Mouse (Mus musculus) stomach, embryonic 15.5 days (tissue): ENCODE measurements around the gene Tln2. TPM values are rescaled to one million over a fixed set of nuclear protein-coding genes. Genes with fewer than 3 reads are reported as not detected.

Experiments used
- ATAC-seq: fragments of 200-750 bp; cut with Nextera tagmentation; 2 replicates; pipeline ENCODE4 v1.8.0; 2017; ENCODE audit warnings: low read depth, moderate number of reproducible peaks, moderate TSS enrichment; ENCODE audit not compliant: insufficient read depth, low FRiP score
- H3K27ac ChIP-seq: fragments of 300-500 bp; sonication (generic); 2 replicates; pipeline ENCODE4 v1.5.1; 2015; ENCODE audit warnings: mild to moderate bottlenecking, inconsistent platforms
- H3K27me3 ChIP-seq: fragments of 300-500 bp; sonication (generic); replicated peaks from 2 replicates; pipeline ENCODE4 v1.6.1; 2015; ENCODE audit warnings: inconsistent platforms
- H3K36me3 ChIP-seq: fragments of 300-500 bp; sonication (generic); 2 replicates; pipeline ENCODE4 v1.6.1; 2015; ENCODE audit warnings: inconsistent platforms
- H3K4me1 ChIP-seq: fragments of 300-500 bp; sonication (generic); 2 replicates; pipeline ENCODE4 v1.6.1; 2015; ENCODE audit warnings: inconsistent platforms
- H3K4me2 ChIP-seq: fragments of 300-500 bp; sonication (generic); 2 replicates; pipeline ENCODE4 v1.6.1; 2015; ENCODE audit warnings: mild to moderate bottlenecking, inconsistent platforms
- H3K4me3 ChIP-seq: fragments of 300-500 bp; sonication (generic); replicated peaks from 2 replicates; pipeline ENCODE4 v1.5.1; 2015; ENCODE audit warnings: inconsistent platforms
- H3K9ac ChIP-seq: fragments of 300-500 bp; sonication (generic); 2 replicates; pipeline ENCODE4 v1.6.1; 2015; ENCODE audit warnings: inconsistent platforms
- H3K9me3 ChIP-seq: fragments of 300-500 bp; sonication (generic); 2 replicates; pipeline ENCODE4 v1.6.1; 2016; ENCODE audit warnings: inconsistent platforms
- WGBS: fragments of 180-500 bp; shearing (Covaris S2); methylation state at CpG from one replicate; pipeline ENCODE4 v1.1.7; 2015; 5-methylcytosine and 5-hydroxymethylcytosine counted together
- polyA plus RNA-seq: library from polyadenylated mRNA; unstranded; fragments of >200 nt; fragmentation: Nextera tagmentation; extraction: Ambion mirVana; gene quantifications from 2 replicates; pipeline ENCODE4 v1.2.1, GENCODE M21; 2015

The Tln2 gene
- polyA plus RNA-seq, 1 experiment from 2014 or later, result 32.6 TPM

DNA sequence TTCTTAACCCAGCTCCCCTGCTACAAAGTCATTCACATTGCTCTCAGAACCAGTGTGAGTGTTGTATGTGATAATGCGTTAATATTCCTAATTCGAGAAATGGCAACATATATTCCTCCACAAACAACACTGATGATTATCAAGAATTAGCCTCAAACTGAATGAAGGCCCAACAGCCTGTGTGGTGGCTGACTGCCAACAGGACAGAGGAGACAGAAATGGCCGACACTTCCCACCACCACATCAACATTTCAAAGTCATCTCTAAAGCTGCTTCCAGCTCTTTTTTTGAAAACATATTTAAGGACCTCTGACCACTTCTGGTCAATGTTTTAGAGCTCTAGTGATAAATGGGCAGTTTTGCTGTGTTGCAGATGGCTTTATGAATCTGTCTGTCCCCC is 161.7 kb downstream of the Tln2 start:
- H3K4me2 ChIP-seq, result no peak overlapping the region
- no peak overlapping the region for H3K4me3 ChIP-seq
- H3K9me3 ChIP-seq, result no peaks in the 10 kb centered on the region
- H3K4me1 ChIP-seq, result no peaks in the 10 kb centered on the region
- no peak overlapping the region for H3K27ac ChIP-seq
- no peak for ATAC-seq
- H3K36me3 ChIP-seq, result no peaks in the 10 kb centered on the region
- 77% methylated on average over 3 of the region's 3 CpGs for WGBS
- no peaks in the 10 kb centered on the region for H3K27me3 ChIP-seq
- H3K9ac ChIP-seq, result no peak overlapping the region

DNA sequence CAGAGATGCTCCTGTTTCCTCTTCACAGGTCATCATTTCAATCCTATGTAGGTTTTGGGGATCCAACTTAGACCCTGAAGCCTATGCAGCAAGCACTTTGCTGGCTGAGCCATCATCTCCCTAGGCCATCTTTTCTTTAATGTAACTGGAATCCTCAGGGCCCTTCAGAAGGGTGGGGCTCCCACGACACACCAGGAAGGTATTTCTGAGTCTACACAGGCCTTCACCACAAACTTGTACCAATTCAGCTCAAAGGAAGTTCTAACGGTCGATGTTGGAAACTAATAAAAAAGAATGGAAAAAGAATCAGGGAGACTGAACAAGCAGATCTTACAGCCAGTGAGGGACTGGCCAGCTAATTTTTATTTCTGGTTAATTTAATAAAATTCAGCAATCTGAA is 163.1 kb downstream of the Tln2 start:
- WGBS, result 77% methylated on average over 3 of the region's 3 CpGs
- Histone ChIP-seq H3K9me3 (no peaks in the 10 kb centered on the region), H3K27ac (no peak overlapping the region), H3K9ac (no peak overlapping the region), H3K36me3 (no peaks in the 10 kb centered on the region), H3K27me3 (no peaks in the 10 kb centered on the region), H3K4me3 (no peak overlapping the region), H3K4me1 (no peaks in the 10 kb centered on the region), H3K4me2 (no peak overlapping the region)
- no peak for ATAC-seq

DNA sequence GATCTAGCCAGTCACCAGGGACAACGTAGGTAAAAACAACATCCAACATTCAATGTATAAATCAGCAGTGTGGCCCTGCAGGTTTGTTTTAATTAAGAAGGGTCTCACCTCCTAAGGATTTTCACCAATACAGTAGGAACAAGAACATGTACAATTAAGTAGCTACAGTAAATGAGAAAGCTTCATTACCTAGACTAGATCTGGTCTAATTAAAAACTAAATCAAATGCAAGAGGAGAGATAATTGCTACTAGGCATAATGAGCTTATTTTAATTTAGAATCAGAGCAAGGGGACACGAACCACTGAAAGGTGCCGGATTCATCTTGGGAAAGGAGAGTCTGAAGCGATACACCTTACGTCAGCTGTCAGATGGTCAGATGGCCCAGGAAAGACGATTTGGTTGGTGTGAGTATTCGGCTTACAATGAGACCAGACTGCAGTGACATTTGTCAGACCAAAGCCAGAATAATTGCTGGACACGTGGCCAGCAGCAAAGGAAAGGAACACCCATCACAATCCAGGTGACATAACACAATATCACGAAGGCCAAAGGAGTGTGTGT is 175.4 kb downstream of the Tln2 start:
- H3K27ac ChIP-seq, result no peak overlapping the region
- H3K36me3 ChIP-seq, result no peaks in the 10 kb centered on the region
- H3K9me3 ChIP-seq, result no peaks in the 10 kb centered on the region
- 0 out of 2 replicates have a peak, but pooled peaks cover 3% of the 10 kb centered on the region for H3K4me1 ChIP-seq
- no peaks in the 10 kb centered on the region for H3K27me3 ChIP-seq
- no peak overlapping the region for H3K4me3 ChIP-seq
- ATAC-seq, result no peak
- 85% methylated on average over 9 of the region's 9 CpGs for WGBS
- H3K9ac ChIP-seq, result no peak overlapping the region
- H3K4me2 ChIP-seq, result no peak overlapping the region

DNA sequence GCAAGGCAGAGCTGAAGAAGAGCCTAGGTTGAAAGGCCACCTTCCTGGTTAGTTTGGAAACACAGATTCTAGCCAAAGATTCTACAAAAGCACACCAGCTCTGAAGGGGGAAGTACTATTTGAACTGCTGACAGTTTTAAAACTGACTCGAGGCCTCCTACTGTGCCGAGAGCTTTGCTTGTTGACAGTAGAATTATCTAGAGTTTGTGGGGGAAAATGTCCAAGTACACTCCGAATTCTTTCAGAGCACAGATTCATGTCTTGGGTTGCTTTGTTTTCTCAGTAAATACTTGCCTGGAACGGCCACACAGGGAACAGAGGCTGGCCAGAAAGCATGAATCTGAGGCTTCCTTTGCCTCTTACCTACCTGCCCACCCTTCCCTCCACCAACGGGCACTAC is 179.4 kb downstream of the Tln2 start:
- Histone ChIP-seq H3K4me1 (0 out of 2 replicates have a peak, but pooled peaks cover 3% of the 10 kb centered on the region), H3K4me2 (no peak overlapping the region), H3K9me3 (no peaks in the 10 kb centered on the region), H3K4me3 (no peak overlapping the region), H3K36me3 (no peaks in the 10 kb centered on the region), H3K9ac (no peak overlapping the region), H3K27me3 (no peaks in the 10 kb centered on the region), H3K27ac (no peak overlapping the region)
- no peak for ATAC-seq
- WGBS, result 56% methylated on average over 5 of the region's 5 CpGs

DNA sequence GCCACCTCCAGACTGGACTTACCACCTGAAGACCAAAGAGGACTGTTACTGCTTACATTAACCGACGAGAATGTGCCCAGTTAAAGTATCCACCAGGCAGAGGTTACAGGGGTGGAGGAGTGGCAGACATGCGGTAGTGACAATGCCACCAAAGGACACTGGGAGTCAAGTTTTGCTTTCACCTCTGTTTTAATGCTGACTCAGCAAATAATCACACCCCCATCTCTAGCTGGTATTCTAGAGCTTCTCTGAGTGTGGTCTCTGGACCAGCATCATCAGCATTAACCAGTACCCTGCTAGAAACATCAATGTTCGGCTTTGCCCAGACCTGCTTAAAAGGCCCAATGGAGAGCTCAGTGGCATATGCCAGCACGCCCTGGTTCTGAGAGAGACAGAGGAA is 180.7 kb downstream of the Tln2 start:
- no peaks in the 10 kb centered on the region for H3K9me3 ChIP-seq
- no peaks in the 10 kb centered on the region for H3K36me3 ChIP-seq
- H3K4me3 ChIP-seq, result no peak overlapping the region
- H3K4me2 ChIP-seq, result no peak overlapping the region
- no peak overlapping the region for H3K9ac ChIP-seq
- ATAC-seq, result no peak
- WGBS, result 90% methylated on average over 5 of the region's 5 CpGs
- H3K27me3 ChIP-seq, result no peaks in the 10 kb centered on the region
- no peak overlapping the region for H3K27ac ChIP-seq
- H3K4me1 ChIP-seq, result 0 out of 2 replicates have a peak, but pooled peaks cover 3% of the 10 kb centered on the region

DNA sequence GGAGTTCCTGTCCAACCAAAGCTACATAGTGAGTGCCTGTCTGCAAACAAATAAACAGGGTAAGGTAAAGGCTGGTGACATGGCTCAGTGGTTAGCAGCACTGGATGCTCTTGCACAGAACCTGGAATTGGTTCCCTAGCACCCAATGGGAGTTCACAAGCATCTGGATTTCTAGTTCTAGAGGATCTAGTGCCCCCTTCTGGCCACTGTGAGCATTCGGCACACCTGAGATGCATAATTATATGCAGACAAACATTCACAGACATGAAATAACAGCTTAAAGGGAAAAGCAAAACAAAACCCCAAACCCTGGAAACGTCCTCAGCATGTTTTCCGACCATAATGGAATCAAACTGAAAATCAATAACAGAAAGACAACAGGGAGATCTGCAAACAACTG is 191.4 kb downstream of the Tln2 start:
- Histone ChIP-seq H3K4me3 (no peak overlapping the region), H3K9ac (no peak overlapping the region), H3K27me3 (no peaks in the 10 kb centered on the region), H3K9me3 (no peaks in the 10 kb centered on the region), H3K27ac (no peak overlapping the region), H3K4me2 (no peak overlapping the region), H3K4me1 (no peaks in the 10 kb centered on the region), H3K36me3 (no peaks in the 10 kb centered on the region)
- no peak for ATAC-seq
- 93% methylated on average over 3 of the region's 3 CpGs for WGBS

DNA sequence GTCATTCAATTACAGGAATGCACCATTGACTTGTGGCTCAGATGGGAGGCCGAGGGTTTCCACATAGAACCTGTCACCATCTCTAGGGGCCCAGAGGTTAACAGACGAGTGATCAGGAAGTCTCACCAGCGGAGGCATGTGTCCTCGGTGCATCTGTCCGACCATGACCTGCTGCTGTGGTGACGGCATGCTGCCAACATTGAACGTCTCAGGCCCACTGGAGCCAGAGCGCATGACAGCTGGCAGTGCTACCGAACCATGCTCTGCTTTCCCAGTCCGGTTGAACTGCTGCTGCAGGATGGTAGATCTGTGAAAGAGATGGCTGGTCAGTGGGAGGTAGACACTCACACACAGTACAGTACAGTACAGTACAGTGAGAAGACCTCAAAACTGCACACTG is 197.0 kb downstream of the Tln2 start:
- Histone ChIP-seq H3K27me3 (no peaks in the 10 kb centered on the region), H3K4me1 (no peaks in the 10 kb centered on the region), H3K9ac (no peak overlapping the region), H3K27ac (no peak overlapping the region), H3K4me2 (no peak overlapping the region), H3K36me3 (no peaks in the 10 kb centered on the region; the same call in 1 of the 2 replicates), H3K4me3 (no peak overlapping the region), H3K9me3 (no peaks in the 10 kb centered on the region)
- WGBS, result 89% methylated on average over 10 of the region's 10 CpGs
- no peak for ATAC-seq

DNA sequence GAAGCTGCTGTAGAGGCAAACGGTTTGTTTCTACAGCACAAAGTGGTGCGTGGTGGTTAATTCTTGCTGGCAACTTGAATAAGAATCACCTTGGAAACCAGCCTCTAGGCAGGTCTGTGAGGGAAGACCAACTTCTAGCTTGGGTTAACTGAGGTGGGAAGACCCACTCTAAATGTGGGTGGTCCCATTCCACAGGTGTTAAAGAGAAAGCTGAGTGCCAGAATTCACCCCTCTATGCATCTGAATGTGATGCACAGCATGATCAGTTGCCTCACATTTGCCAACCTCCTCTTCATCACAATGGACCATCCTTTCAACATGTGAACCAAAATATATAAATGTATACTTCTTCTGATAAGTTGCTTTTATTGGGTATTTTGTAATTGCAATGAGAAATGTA is 197.4 kb downstream of the Tln2 start:
- Histone ChIP-seq H3K27ac (no peak overlapping the region), H3K27me3 (no peaks in the 10 kb centered on the region), H3K4me2 (no peak overlapping the region), H3K4me1 (no peaks in the 10 kb centered on the region), H3K9me3 (no peaks in the 10 kb centered on the region), H3K4me3 (no peak overlapping the region), H3K36me3 (no peaks in the 10 kb centered on the region; the same call in 1 of the 2 replicates), H3K9ac (no peak overlapping the region)
- WGBS, result 75% methylated on average over 2 of the region's 2 CpGs
- ATAC-seq, result no peak

DNA sequence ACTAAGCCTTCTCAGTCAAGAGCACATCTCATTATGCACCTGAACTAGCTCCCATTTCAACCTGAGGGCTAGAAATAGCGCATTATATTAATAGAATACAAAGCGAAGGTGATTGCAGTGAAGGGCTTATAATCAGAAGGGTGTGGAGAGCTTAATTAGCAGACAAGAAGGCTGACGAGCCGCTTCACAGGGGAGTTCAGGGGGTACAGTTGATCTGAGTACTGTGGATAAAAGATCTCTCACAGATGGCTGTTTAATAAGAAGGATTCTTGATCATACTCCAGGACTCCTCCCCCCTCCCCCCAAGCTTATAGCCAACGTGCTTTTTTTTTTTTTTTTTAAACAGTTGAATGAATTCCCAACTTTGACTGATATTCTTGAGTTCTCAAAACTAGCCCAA is 198.0 kb downstream of the Tln2 start:
- Histone ChIP-seq H3K4me1 (no peaks in the 10 kb centered on the region), H3K27ac (no peak overlapping the region), H3K36me3 (no peaks in the 10 kb centered on the region; the same call in 1 of the 2 replicates), H3K9me3 (no peaks in the 10 kb centered on the region), H3K4me2 (no peak overlapping the region), H3K9ac (no peak overlapping the region), H3K4me3 (no peak overlapping the region), H3K27me3 (no peaks in the 10 kb centered on the region)
- no peak for ATAC-seq
- WGBS, result 80% methylated on average over 5 of the region's 5 CpGs

DNA sequence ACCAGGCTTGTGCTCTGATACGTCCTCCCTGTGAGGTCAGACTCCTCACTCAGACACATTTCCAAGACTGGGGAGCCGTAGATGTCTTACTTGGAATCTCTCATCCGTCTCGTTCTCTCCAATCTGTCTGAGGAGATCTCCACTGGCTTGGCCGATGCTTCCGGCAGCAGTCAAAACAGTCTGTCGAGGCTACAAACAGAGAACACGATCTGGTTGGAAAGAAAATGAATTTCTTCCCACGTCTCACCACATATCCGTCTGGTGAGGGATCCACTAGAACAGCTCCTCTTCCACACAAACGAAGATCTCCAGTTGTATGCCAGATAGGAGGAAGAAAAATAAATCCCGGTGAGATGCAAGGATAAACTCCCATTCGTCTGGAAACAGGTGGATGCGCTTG is 205.1 kb downstream of the Tln2 start:
- no peaks in the 10 kb centered on the region for H3K36me3 ChIP-seq
- H3K27me3 ChIP-seq, result no peaks in the 10 kb centered on the region

DNA sequence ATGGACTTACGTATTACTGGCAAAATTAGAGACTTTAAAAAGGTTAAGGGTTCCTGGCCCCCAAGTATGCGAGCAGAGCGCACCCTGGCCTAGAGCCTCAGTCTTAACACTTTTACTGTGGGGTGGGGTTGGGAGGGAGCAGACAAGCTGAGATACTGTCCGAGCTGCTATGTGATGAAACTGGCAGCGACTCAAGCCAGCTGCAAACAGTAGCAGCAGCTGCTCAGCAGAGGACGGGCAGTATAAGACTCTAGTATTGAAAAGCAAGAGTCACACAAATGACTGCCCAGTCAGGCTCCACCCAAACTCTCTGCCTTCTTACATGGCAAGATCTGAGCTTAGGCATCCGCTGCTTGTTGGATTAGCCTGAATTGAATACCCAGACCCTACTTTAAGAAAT is 206.1 kb downstream of the Tln2 start:
- H3K36me3 ChIP-seq, result no peaks in the 10 kb centered on the region
- H3K4me3 ChIP-seq, result no peak overlapping the region
- no peak overlapping the region for H3K27ac ChIP-seq
- H3K9me3 ChIP-seq, result no peaks in the 10 kb centered on the region
- no peaks in the 10 kb centered on the region for H3K27me3 ChIP-seq
- no peak for ATAC-seq
- WGBS, result 61% methylated on average over 7 of the region's 7 CpGs
- no peaks in the 10 kb centered on the region for H3K4me1 ChIP-seq
- no peak overlapping the region for H3K4me2 ChIP-seq
- no peak overlapping the region for H3K9ac ChIP-seq

More for the DNA sequence above, 205.1 kb downstream of the Tln2 start:
- no peaks in the 10 kb centered on the region for H3K9me3 ChIP-seq
- no peak for ATAC-seq
- no peak overlapping the region for H3K4me2 ChIP-seq
- H3K27ac ChIP-seq, result no peak overlapping the region
- no peak overlapping the region for H3K9ac ChIP-seq
- H3K4me3 ChIP-seq, result no peak overlapping the region
- H3K4me1 ChIP-seq, result no peaks in the 10 kb centered on the region
- WGBS, result 86% methylated on average over 14 of the region's 14 CpGs

DNA sequence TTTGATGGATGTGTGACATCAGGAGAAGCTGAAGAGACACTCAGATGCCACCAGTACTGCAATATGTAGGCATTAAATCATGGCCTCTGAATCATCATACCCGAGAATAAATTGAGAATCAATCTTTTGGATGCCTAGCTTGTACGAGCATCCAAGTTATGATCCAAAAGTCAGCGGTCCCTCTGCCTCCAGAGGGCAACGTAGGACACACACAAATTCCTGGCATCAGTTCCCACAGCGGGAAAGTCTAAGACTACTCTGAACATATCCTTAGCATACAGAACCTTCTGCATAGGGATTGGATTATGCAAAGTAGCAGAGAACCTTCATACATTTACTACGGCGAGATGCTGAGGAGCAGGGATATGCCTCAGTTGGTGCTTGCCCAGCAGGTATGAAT is 210.5 kb downstream of the Tln2 start:
- H3K4me2 ChIP-seq, result no peak overlapping the region
- no peaks in the 10 kb centered on the region for H3K9me3 ChIP-seq
- no peaks in the 10 kb centered on the region for H3K27me3 ChIP-seq
- WGBS, result 80% methylated on average over 7 of the region's 7 CpGs
- H3K4me1 ChIP-seq, result no peaks in the 10 kb centered on the region
- H3K27ac ChIP-seq, result no peak overlapping the region
- H3K4me3 ChIP-seq, result no peak overlapping the region
- H3K36me3 ChIP-seq, result no peaks in the 10 kb centered on the region
- H3K9ac ChIP-seq, result no peak overlapping the region
- ATAC-seq, result no peak

DNA sequence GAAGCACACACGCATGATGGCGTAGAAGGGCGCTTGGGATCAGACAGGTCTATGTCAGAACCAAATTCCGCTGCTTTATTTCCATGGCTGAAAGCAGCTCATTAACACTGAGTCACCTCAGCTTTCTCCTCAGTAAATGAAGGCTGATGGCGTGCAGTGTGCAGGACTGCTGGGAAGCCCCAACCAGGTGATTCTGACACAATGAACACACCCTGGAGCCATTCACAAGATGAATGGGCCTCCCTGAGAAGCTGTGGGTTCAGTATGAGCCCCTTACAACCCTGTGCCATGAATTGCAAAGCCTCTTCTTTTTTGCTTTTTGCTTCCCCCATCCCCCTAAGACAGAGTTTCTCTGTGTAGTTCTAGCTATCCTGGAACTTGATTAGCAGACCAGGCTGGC is 212.3 kb downstream of the Tln2 start:
- ATAC-seq, result no peak
- Histone ChIP-seq H3K4me2 (no peak overlapping the region), H3K27me3 (no peaks in the 10 kb centered on the region), H3K9ac (no peak overlapping the region), H3K9me3 (no peaks in the 10 kb centered on the region), H3K4me1 (no peaks in the 10 kb centered on the region), H3K36me3 (0 out of 2 replicates have a peak, but pooled peaks cover 3% of the 10 kb centered on the region), H3K27ac (no peak overlapping the region), H3K4me3 (no peak overlapping the region)
- 89% methylated on average over 5 of the region's 5 CpGs for WGBS
